Mouse (Mus musculus): ENCODE data around the gene Iqsec1. TPM values are rescaled to one million over a fixed set of nuclear protein-coding genes. Genes with fewer than 3 reads are reported as not detected.

Gene Iqsec1
- polyA plus RNA-seq, 1 experiment from 2014 or later: 16.3 TPM

DNA sequence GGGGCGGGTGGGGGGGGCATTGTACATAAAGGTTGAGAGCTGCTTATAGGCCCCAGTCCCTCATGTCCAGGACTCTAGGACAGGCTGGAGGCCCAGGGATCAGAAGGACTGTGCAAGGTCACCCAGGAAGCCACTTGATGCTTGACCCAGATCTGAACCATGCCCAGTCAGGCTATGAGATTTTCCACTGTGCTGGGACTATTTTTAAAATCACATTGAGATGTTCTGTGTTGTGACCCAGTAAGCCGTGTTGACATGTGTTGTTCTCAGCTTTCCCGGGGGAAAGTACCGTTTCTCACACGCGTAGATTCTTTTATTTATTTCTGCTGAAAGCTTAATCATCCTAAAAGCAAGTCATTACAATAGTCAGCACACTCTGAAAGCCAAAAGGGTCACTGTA is 372.5 kb downstream of the Iqsec1 start:
- H3K9me3 ChIP-seq: no peaks in the 10 kb centered on the region
- H3K27ac ChIP-seq (replicated peaks): no peak overlapping the region

DNA sequence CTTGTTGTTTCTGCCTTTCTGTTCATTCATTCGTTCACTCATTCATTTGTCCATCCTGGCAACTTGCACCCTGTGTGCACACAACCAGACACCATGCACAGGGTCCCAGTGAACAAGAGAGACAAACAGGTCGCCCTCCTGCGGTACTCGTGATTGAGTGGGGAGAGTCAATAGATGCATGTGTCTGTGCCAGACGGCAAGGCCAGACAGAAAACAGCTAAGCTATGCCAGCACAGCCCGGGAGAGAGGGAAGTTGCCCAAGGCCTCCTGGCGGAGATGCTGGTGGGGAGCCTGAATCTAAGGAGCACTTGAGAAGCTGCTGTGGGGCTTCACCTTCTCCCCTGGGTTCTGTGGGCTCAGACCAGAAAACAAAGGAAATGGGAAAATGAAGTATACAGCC is 373.1 kb downstream of the Iqsec1 start:
- Histone ChIP-seq H3K4me1 (no peaks in the 10 kb centered on the region), H3K27ac (replicated peaks) (no peak overlapping the region), H3K4me3 (no peak overlapping the region), H3K36me3 (no peaks in the 10 kb centered on the region), H3K9ac (replicated peaks) (no peak overlapping the region), H3K4me2 (replicated peaks) (no peak overlapping the region), H3K9me3 (no peaks in the 10 kb centered on the region), H3K27me3 (no peaks in the 10 kb centered on the region)
- no peak for ATAC-seq (ENCODE audit: low FRiP score, low read depth)
- WGBS: 77% methylated on average over 7 of the region's 7 CpGs

More for the DNA sequence above, 372.5 kb downstream of the Iqsec1 start:
- WGBS: 87% methylated on average over 6 of the region's 6 CpGs
- ATAC-seq (ENCODE audit: low FRiP score, low read depth): no peak
- H3K36me3 ChIP-seq: no peaks in the 10 kb centered on the region
- no peak overlapping the region for H3K4me2 ChIP-seq (replicated peaks)
- no peak overlapping the region for H3K9ac ChIP-seq (replicated peaks)
- no peaks in the 10 kb centered on the region for H3K27me3 ChIP-seq
- peaks cover 3% of the 10 kb centered on the region; the same call in 1 of the 2 replicates for H3K4me1 ChIP-seq
- H3K4me3 ChIP-seq: no peak overlapping the region

DNA sequence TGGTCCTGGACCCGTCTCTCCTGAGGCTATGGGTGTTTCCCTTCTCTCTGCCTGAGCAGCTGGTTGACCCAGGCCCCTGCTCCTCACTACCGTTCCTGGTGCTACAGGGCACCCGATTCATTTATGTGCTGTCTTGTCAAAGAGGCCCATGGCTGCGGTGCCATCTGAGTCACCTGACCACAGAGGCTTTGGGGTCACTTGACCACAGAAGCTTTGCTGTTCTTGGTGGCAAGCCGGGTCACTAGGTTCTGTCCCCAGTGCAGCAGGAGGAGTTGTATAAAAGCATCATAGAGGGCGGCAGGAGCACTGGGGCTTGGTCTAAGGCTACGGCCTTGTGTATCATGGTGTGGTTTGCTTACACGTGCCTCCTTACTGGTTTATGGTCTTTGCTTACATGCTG is 375.2 kb downstream of the Iqsec1 start:
- H3K27ac ChIP-seq (replicated peaks): no peak overlapping the region
- no peaks in the 10 kb centered on the region for H3K36me3 ChIP-seq
- WGBS: 84% methylated on average over 8 of the region's 8 CpGs
- H3K27me3 ChIP-seq: no peaks in the 10 kb centered on the region; the same call in 1 of the 2 replicates
- H3K9ac ChIP-seq (replicated peaks): no peak overlapping the region
- H3K9me3 ChIP-seq: no peaks in the 10 kb centered on the region
- H3K4me2 ChIP-seq (replicated peaks): no peak overlapping the region
- H3K4me3 ChIP-seq: no peak overlapping the region
- H3K4me1 ChIP-seq: no peaks in the 10 kb centered on the region
- no peak for ATAC-seq (ENCODE audit: low FRiP score, low read depth)

DNA sequence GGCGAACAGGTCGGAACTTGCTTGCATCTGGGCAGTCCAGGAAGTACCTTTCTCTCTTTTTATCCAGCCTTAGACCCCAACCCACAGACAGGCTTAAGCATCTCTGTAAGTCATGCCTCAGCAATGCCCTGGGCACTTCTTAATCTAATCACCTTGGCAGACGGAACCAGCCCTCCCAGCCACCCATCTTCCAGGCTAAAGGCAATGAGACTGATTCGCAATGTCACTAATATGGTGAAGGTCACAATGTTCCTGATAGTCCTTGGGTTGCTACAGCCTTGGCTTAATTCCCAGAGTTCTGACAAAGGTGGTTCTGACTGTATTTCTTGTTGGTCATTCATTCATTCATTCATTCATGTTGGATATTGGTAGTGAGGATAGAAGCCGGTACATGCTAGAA is 378.2 kb downstream of the Iqsec1 start:
- Histone ChIP-seq H3K9me3 (no peaks in the 10 kb centered on the region), H3K27me3 (peaks cover 4% of the 10 kb centered on the region), H3K36me3 (no peaks in the 10 kb centered on the region), H3K4me2 (replicated peaks) (no peak overlapping the region), H3K27ac (replicated peaks) (no peak overlapping the region), H3K4me1 (0 out of 2 replicates have a peak, but pooled peaks cover under 1% of the 10 kb centered on the region), H3K4me3 (no peak overlapping the region), H3K9ac (replicated peaks) (no peak overlapping the region)
- no peak for ATAC-seq (ENCODE audit: low FRiP score, low read depth)
- WGBS: 95% methylated on average over 5 of the region's 5 CpGs

DNA sequence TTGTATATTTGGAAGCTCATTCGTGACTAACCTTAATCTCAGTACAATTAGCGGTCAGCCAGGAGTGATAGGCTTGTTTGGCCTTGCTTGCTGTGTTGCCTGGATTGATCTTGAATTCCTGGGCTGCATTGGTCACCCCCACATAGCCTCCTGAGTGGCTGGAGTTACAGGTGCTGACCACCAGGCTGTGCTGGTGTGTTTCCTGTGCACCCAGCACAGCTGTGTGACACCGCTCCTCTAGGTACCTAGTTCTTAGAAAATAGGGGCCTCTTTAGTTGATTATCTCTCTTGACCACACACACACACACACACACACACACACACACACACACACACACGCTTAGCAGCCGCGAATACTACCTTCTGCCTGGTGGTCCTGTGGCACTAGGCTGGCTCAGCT is 380.3 kb downstream of the Iqsec1 start:
- no peaks in the 10 kb centered on the region for H3K36me3 ChIP-seq
- H3K4me2 ChIP-seq (replicated peaks): no peak overlapping the region
- H3K9me3 ChIP-seq: no peaks in the 10 kb centered on the region
- H3K9ac ChIP-seq (replicated peaks): no peak overlapping the region
- no peak overlapping the region for H3K4me3 ChIP-seq
- H3K27me3 ChIP-seq: peaks cover 5% of the 10 kb centered on the region
- 74% methylated on average over 6 of the region's 6 CpGs for WGBS
- 0 out of 2 replicates have a peak, but pooled peaks cover 5% of the 10 kb centered on the region for H3K4me1 ChIP-seq
- no peak overlapping the region for H3K27ac ChIP-seq (replicated peaks)
- ATAC-seq (ENCODE audit: low FRiP score, low read depth): no peak

DNA sequence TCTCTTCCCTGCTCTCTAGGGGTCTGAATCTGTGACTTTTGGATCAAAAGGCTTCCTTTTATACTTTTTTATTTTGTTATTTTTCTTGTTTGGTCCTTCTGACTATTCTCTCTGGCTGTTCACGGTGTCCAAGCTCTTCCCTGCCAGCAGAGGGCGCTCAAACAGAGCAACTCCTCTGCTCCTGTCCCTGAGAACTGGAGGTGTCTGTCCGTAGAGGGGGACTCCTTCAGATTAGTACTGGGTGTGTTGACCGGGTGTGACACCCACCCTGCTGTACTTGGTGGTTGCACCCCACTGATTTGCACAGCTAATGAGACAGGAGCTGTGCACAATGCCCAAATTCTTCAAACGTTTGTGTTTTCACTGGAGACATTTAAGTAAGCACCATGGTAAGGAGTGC is 381.3 kb downstream of the Iqsec1 start:
- H3K9me3 ChIP-seq: no peaks in the 10 kb centered on the region
- no peak overlapping the region for H3K27ac ChIP-seq (replicated peaks)
- no peak overlapping the region for H3K9ac ChIP-seq (replicated peaks)
- no peaks in the 10 kb centered on the region for H3K36me3 ChIP-seq
- WGBS: 15% methylated on average over 5 of the region's 5 CpGs
- H3K4me1 ChIP-seq: 0 out of 2 replicates have a peak, but pooled peaks cover 5% of the 10 kb centered on the region
- H3K27me3 ChIP-seq: peaks cover 7% of the 10 kb centered on the region
- ATAC-seq (ENCODE audit: low FRiP score, low read depth): no peak
- no peak overlapping the region for H3K4me2 ChIP-seq (replicated peaks)
- H3K4me3 ChIP-seq: no peak overlapping the region

DNA sequence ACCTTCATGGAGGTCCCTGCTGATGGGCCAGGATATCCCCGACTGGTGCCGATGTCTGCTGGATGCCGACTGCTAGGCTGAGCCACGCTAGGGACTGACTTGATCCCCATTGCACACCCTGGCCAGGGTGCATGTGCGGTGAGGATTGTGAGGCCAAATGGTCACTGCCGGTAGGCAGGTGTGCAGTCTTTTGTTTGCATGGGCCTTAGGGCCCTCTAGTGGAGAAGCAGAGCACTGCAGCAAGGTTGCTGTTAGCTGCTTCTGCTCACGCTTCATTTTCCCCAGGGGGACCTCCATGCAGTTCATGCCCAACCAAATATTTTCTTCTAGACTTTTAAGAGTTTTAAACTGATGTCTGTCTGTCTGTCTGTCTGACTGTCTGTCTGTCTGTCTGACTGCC is 381.9 kb downstream of the Iqsec1 start:
- no peak for ATAC-seq (ENCODE audit: low FRiP score, low read depth)
- no peak overlapping the region for H3K4me2 ChIP-seq (replicated peaks)
- no peak overlapping the region for H3K27ac ChIP-seq (replicated peaks)

More for the DNA sequence above, 381.9 kb downstream of the Iqsec1 start:
- Histone ChIP-seq H3K27me3 (peaks cover 7% of the 10 kb centered on the region), H3K4me1 (0 out of 2 replicates have a peak, but pooled peaks cover 5% of the 10 kb centered on the region), H3K4me3 (no peak overlapping the region), H3K9me3 (no peaks in the 10 kb centered on the region), H3K9ac (replicated peaks) (no peak overlapping the region), H3K36me3 (no peaks in the 10 kb centered on the region)
- WGBS: 23% methylated on average over 7 of the region's 7 CpGs

Small RNA genes lying within 50 kb of the gene (microRNA-seq; reads per million reads assigned to microRNA genes)
- not detected for gene Gm24816

Other genes with a start within 250 kb of the Iqsec1 start
- 23.4 and 25.8 TPM in 2 replicates for gene Nup210, start 128.1 kb upstream of the Iqsec1 start, polyA plus RNA-seq (2016; fragmentation: Nextera tagmentation; extraction: Ambion mirVana)
- gene Hdac11, start 168.0 kb upstream of the Iqsec1 start, polyA plus RNA-seq (2016; fragmentation: Nextera tagmentation; extraction: Ambion mirVana): 16.4 and 17.2 TPM in 2 replicates
- gene Fbln2, start 223.8 kb upstream of the Iqsec1 start, polyA plus RNA-seq (2016; fragmentation: Nextera tagmentation; extraction: Ambion mirVana): 41.7 and 66.6 TPM in 2 replicates